Mouse (Mus musculus): Measurements from ENCODE around the gene Pglyrp2.

DNA sequence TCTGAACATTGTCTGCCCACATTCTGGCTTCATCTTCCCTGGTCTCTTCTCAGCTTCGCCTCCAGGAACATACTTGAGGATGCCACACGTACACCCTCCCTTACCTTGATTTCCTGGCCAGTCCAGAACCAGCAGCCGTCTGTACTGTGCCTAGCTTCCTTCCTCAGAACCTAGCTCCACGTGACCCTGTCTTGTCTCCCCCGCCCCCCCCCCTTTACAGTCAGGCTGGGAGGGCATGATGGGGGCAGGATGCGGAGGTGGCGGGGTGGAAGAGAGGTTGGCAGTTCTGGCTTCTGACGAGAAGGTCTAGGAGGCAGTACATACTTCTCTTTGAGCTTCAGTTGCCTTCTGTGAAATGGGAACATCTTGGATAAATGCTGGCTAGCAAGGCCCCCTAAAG, 20.6 kb downstream of the Pglyrp2 start, which contains the start of gene Rasal3:
- TF ChIP-seq POLR2A (IDR thresholded peaks at IDR 0.05; ENCODE audit: control insufficient read depth, extremely low read depth, insufficient read depth, low read length, poor library complexity) (no peak), CTCF (IDR thresholded peaks at IDR 0.05; ENCODE audit: borderline replicate concordance, control insufficient read depth, extremely low read depth, insufficient read depth, low read length, poor library complexity) (peak; percentile 24; the same call in 1 of the 2 replicates)

Data from thymus, adult 2 months (tissue).